Mouse (Mus musculus): Measurements from ENCODE around the gene Cyp4v3. TPM values are rescaled to one million over a fixed set of nuclear protein-coding genes. Genes with fewer than 3 reads are reported as not detected.
A peak's percentile ranks its signal among the peaks of the same experiment; 100 is the strongest.
"Not testable (repeated sequence)": the region's sequence is repeated elsewhere in the genome, so short reads cannot be mapped to it uniquely, and the experiment has no call there.

The Cyp4v3 gene
- polyA plus RNA-seq, 1 experiment = 45.5 TPM

- H3K27ac ChIP-seq (replicated peaks; ENCODE audit: low read depth, low read length) = peak overlapping the region; percentile 74
- peaks cover 5% of the 10 kb centered on the region for H3K4me1 ChIP-seq (ENCODE audit: control insufficient read depth, insufficient read depth, insufficient read length, low read length)
- peak overlapping the region; percentile 69 for H3K4me3 ChIP-seq (ENCODE audit: insufficient read depth, low read depth, low read length)
These were observed 477 bp upstream of the Cyp4v3 start for GRCm38 (mm10) chr8:45333493-45333892.

GRCm38 (mm10) chr8:45330856-45331255 is 2.2 kb downstream of the Cyp4v3 start:
- Histone ChIP-seq H3K4me3 (ENCODE audit: insufficient read depth, low read depth, low read length) (no peak overlapping the region), H3K4me1 (ENCODE audit: control insufficient read depth, insufficient read depth, insufficient read length, low read length) (peaks cover 6% of the 10 kb centered on the region), H3K27ac (replicated peaks; ENCODE audit: low read depth, low read length) (peak overlapping the region; percentile 27; the same call in 1 of the 2 replicates)

- Histone ChIP-seq H3K4me3 (ENCODE audit: insufficient read depth, low read depth, low read length) (no peak overlapping the region), H3K27ac (replicated peaks; ENCODE audit: low read depth, low read length) (peak overlapping the region; percentile 80), H3K4me1 (ENCODE audit: control insufficient read depth, insufficient read depth, insufficient read length, low read length) (peaks cover 6% of the 10 kb centered on the region)
These were observed 3.6 kb downstream of the Cyp4v3 start for GRCm38 (mm10) chr8:45329206-45329980.

- H3K4me3 ChIP-seq (ENCODE audit: insufficient read depth, low read depth, low read length); H3K4me1 ChIP-seq (ENCODE audit: control insufficient read depth, insufficient read depth, insufficient read length, low read length): not testable (repeated sequence)
- peak overlapping the region; percentile 60 for H3K27ac ChIP-seq (replicated peaks; ENCODE audit: low read depth, low read length)
These were observed 5.9 kb downstream of the Cyp4v3 start for GRCm38 (mm10) chr8:45327076-45327475.

- Histone ChIP-seq H3K4me1 (ENCODE audit: control insufficient read depth, insufficient read depth, insufficient read length, low read length) (peaks cover 3% of the 10 kb centered on the region), H3K27ac (replicated peaks; ENCODE audit: low read depth, low read length) (no peak overlapping the region), H3K4me3 (ENCODE audit: insufficient read depth, low read depth, low read length) (no peak overlapping the region)
These were observed 8.9 kb downstream of the Cyp4v3 start for GRCm38 (mm10) chr8:45324151-45324550.

GRCm38 (mm10) chr8:45321365-45321764 is 11.7 kb downstream of the Cyp4v3 start:
- Histone ChIP-seq H3K27ac (replicated peaks; ENCODE audit: low read depth, low read length) (no peak overlapping the region), H3K4me1 (ENCODE audit: control insufficient read depth, insufficient read depth, insufficient read length, low read length) (no peaks in the 10 kb centered on the region), H3K4me3 (ENCODE audit: insufficient read depth, low read depth, low read length) (no peak overlapping the region)

GRCm38 (mm10) chr8:45320930-45321329 is 12.1 kb downstream of the Cyp4v3 start:
- no peak overlapping the region for H3K4me3 ChIP-seq (ENCODE audit: insufficient read depth, low read depth, low read length)
- H3K27ac ChIP-seq (replicated peaks; ENCODE audit: low read depth, low read length) = no peak overlapping the region
- no peaks in the 10 kb centered on the region for H3K4me1 ChIP-seq (ENCODE audit: control insufficient read depth, insufficient read depth, insufficient read length, low read length)

- Histone ChIP-seq H3K4me1 (ENCODE audit: control insufficient read depth, insufficient read depth, insufficient read length, low read length) (no peaks in the 10 kb centered on the region), H3K4me3 (ENCODE audit: insufficient read depth, low read depth, low read length) (no peak overlapping the region), H3K27ac (replicated peaks; ENCODE audit: low read depth, low read length) (no peak overlapping the region)
These were observed 22.0 kb downstream of the Cyp4v3 start for GRCm38 (mm10) chr8:45310967-45311366.

GRCm38 (mm10) chr8:45308366-45308765 is 24.6 kb downstream of the Cyp4v3 start, which contains the start of gene Gm45753:
TSS of gene Gm45753 (minus strand) at chr8:45308466.
- Histone ChIP-seq H3K4me3 (ENCODE audit: insufficient read depth, low read depth, low read length) (no peak within 1 kb of the TSS), H3K4me1 (ENCODE audit: control insufficient read depth, insufficient read depth, insufficient read length, low read length) (no peaks in the 10 kb centered on the region; the same call in 1 of the 2 replicates), H3K27ac (replicated peaks; ENCODE audit: low read depth, low read length) (no peak within 1 kb of the TSS)

GRCm38 (mm10) chr8:45305479-45305878 is 27.5 kb downstream of the Cyp4v3 start:
- Histone ChIP-seq H3K4me3 (ENCODE audit: insufficient read depth, low read depth, low read length) (no peak overlapping the region), H3K4me1 (ENCODE audit: control insufficient read depth, insufficient read depth, insufficient read length, low read length) (no peaks in the 10 kb centered on the region; the same call in 1 of the 2 replicates), H3K27ac (replicated peaks; ENCODE audit: low read depth, low read length) (peak overlapping the region; percentile 60)

- no peaks in the 10 kb centered on the region; the same call in 1 of the 2 replicates for H3K4me1 ChIP-seq (ENCODE audit: control insufficient read depth, insufficient read depth, insufficient read length, low read length)
- no peak overlapping the region for H3K27ac ChIP-seq (replicated peaks; ENCODE audit: low read depth, low read length)
- H3K4me3 ChIP-seq (ENCODE audit: insufficient read depth, low read depth, low read length) = no peak overlapping the region
These were observed 28.7 kb downstream of the Cyp4v3 start for GRCm38 (mm10) chr8:45304354-45304753.

- Histone ChIP-seq H3K4me1 (ENCODE audit: control insufficient read depth, insufficient read depth, insufficient read length, low read length) (no peaks in the 10 kb centered on the region; the same call in 1 of the 2 replicates), H3K4me3 (ENCODE audit: insufficient read depth, low read depth, low read length) (no peak overlapping the region), H3K27ac (replicated peaks; ENCODE audit: low read depth, low read length) (no peak overlapping the region)
These were observed 30.6 kb downstream of the Cyp4v3 start for GRCm38 (mm10) chr8:45302390-45302789.

GRCm38 (mm10) chr8:45295276-45295675 is 37.7 kb downstream of the Cyp4v3 start:
- Histone ChIP-seq H3K4me3 (ENCODE audit: insufficient read depth, low read depth, low read length) (no peak overlapping the region), H3K27ac (replicated peaks; ENCODE audit: low read depth, low read length) (no peak overlapping the region), H3K4me1 (ENCODE audit: control insufficient read depth, insufficient read depth, insufficient read length, low read length) (no peaks in the 10 kb centered on the region)

GRCm38 (mm10) chr8:45294687-45295086 is 38.3 kb downstream of the Cyp4v3 start, which contains the start of gene Klkb1:
TSS of gene Klkb1 (minus strand) at chr8:45294859.
- no peak within 1 kb of the TSS for H3K4me3 ChIP-seq (ENCODE audit: insufficient read depth, low read depth, low read length)
- no peaks in the 10 kb centered on the region for H3K4me1 ChIP-seq (ENCODE audit: control insufficient read depth, insufficient read depth, insufficient read length, low read length)
- H3K27ac ChIP-seq (replicated peaks; ENCODE audit: low read depth, low read length) = no peak within 1 kb of the TSS

GRCm38 (mm10) chr8:45291790-45292189 is 41.2 kb downstream of the Cyp4v3 start:
- Histone ChIP-seq H3K4me1 (ENCODE audit: control insufficient read depth, insufficient read depth, insufficient read length, low read length) (no peaks in the 10 kb centered on the region), H3K27ac (replicated peaks; ENCODE audit: low read depth, low read length) (no peak overlapping the region), H3K4me3 (ENCODE audit: insufficient read depth, low read depth, low read length) (no peak overlapping the region)

- no peak overlapping the region for H3K27ac ChIP-seq (replicated peaks; ENCODE audit: low read depth, low read length)
- no peak overlapping the region for H3K4me3 ChIP-seq (ENCODE audit: insufficient read depth, low read depth, low read length)
- H3K4me1 ChIP-seq (ENCODE audit: control insufficient read depth, insufficient read depth, insufficient read length, low read length) = no peaks in the 10 kb centered on the region
These were observed 51.4 kb downstream of the Cyp4v3 start for GRCm38 (mm10) chr8:45281630-45282029.

Measured in brown adipose tissue, adult 24 weeks (tissue).